Mouse (Mus musculus) CD4-positive, CD25-positive, alpha-beta regulatory T cell, adult 2 months (primary cell): Measurements from ENCODE around the gene N4bp1.

Source experiments
- DNase-seq: peaks from one replicate; pipeline ENCODE4 v3.0.0-alpha.2; 2012; ENCODE audit warnings: low read depth, low spot score

The N4bp1 gene

GRCm38 (mm10) chr8:86861516-86861915, 23.5 kb downstream of the N4bp1 start:
- DNase-seq: no peak

- DNase-seq: peak; percentile 86
These were observed 28.8 kb downstream of the N4bp1 start for GRCm38 (mm10) chr8:86856248-86856647.

GRCm38 (mm10) chr8:86854686-86855085, 30.4 kb downstream of the N4bp1 start:
- DNase-seq: no peak

GRCm38 (mm10) chr8:86853989-86854373, 31.1 kb downstream of the N4bp1 start:
- DNase-seq: no peak

GRCm38 (mm10) chr8:86853266-86853988, 31.6 kb downstream of the N4bp1 start:
- peak; percentile 36 for DNase-seq

- DNase-seq: no peak
These were observed 32.6 kb downstream of the N4bp1 start for GRCm38 (mm10) chr8:86852491-86852890.

- no peak for DNase-seq
These were observed 36.2 kb downstream of the N4bp1 start for GRCm38 (mm10) chr8:86848876-86849275.

- DNase-seq: no peak
These were observed 36.7 kb downstream of the N4bp1 start for GRCm38 (mm10) chr8:86848401-86848800.

- DNase-seq: no peak
These were observed 38.0 kb downstream of the N4bp1 start for GRCm38 (mm10) chr8:86847091-86847490.

- no peak for DNase-seq
These were observed 39.2 kb downstream of the N4bp1 start for GRCm38 (mm10) chr8:86845875-86846274.

- no peak for DNase-seq
These were observed 40.2 kb downstream of the N4bp1 start for GRCm38 (mm10) chr8:86844856-86845255.

GRCm38 (mm10) chr8:86843896-86844295, 41.2 kb downstream of the N4bp1 start:
- DNase-seq: peak; percentile 49

- no peak for DNase-seq
These were observed 43.3 kb downstream of the N4bp1 start for GRCm38 (mm10) chr8:86841556-86842309.

GRCm38 (mm10) chr8:86840120-86840693, 44.9 kb downstream of the N4bp1 start:
- DNase-seq: no peak

GRCm38 (mm10) chr8:86838707-86839438, 46.2 kb downstream of the N4bp1 start:
- DNase-seq: no peak

- DNase-seq: peak; percentile 34
These were observed 47.8 kb downstream of the N4bp1 start for GRCm38 (mm10) chr8:86837234-86837633.

- DNase-seq: no peak
These were observed 49.2 kb downstream of the N4bp1 start for GRCm38 (mm10) chr8:86835881-86836280.

- DNase-seq: no peak
These were observed 50.4 kb downstream of the N4bp1 start for GRCm38 (mm10) chr8:86834496-86835260.

- no peak for DNase-seq
These were observed 51.1 kb downstream of the N4bp1 start for GRCm38 (mm10) chr8:86833937-86834336.

- no peak for DNase-seq
These were observed 56.1 kb downstream of the N4bp1 start for GRCm38 (mm10) chr8:86828925-86829324.

GRCm38 (mm10) chr8:86827199-86827598, 57.9 kb downstream of the N4bp1 start:
- no peak for DNase-seq
